Mouse (Mus musculus) kidney, embryonic 14.5 days (tissue): ENCODE data around the gene Otud7a. TPM values are rescaled to one million over a fixed set of nuclear protein-coding genes. Genes with fewer than 3 reads are reported as not detected.

Experiments used
- ATAC-seq: fragments of 200-750 bp; cut with Nextera tagmentation; 2 replicates; pipeline ENCODE4 v1.8.0; 2017; ENCODE audit warnings: moderate number of reproducible peaks, mild to moderate bottlenecking, moderate TSS enrichment, moderate library complexity; ENCODE audit not compliant: low FRiP score, low TSS enrichment
- H3K27ac ChIP-seq: fragments of 300-500 bp; sonication (generic); 2 replicates; pipeline ENCODE4 v1.5.1; 2014; ENCODE audit warnings: low read depth, mild to moderate bottlenecking, low read length, moderate library complexity, mixed read lengths
- H3K27me3 ChIP-seq: fragments of 300-500 bp; sonication (generic); 2 replicates; pipeline ENCODE4 v1.6.1; 2014; ENCODE audit warnings: mild to moderate bottlenecking, low read length; ENCODE audit not compliant: control insufficient read depth, insufficient read depth
- H3K36me3 ChIP-seq: fragments of 300-500 bp; sonication (generic); 2 replicates; pipeline ENCODE4 v1.6.1; 2014; ENCODE audit warnings: low read length, mixed read lengths; ENCODE audit not compliant: control insufficient read depth, insufficient read depth
- H3K4me1 ChIP-seq: fragments of 300-500 bp; sonication (generic); 2 replicates; pipeline ENCODE4 v1.6.1; 2014; ENCODE audit warnings: low read length, mixed read lengths; ENCODE audit not compliant: control insufficient read depth, insufficient read depth
- H3K4me2 ChIP-seq: fragments of 300-500 bp; sonication (generic); replicated peaks from 2 replicates; pipeline ENCODE4 v1.6.1; 2014; ENCODE audit warnings: low read depth, mild to moderate bottlenecking, low read length
- H3K4me3 ChIP-seq: fragments of 300-500 bp; sonication (generic); 2 replicates; pipeline ENCODE4 v1.5.1; 2014; ENCODE audit warnings: mild to moderate bottlenecking, low read length
- H3K9ac ChIP-seq: fragments of 300-500 bp; sonication (generic); 2 replicates; pipeline ENCODE4 v1.6.1; 2014; ENCODE audit warnings: low read depth, mild to moderate bottlenecking, low read length, moderate library complexity
- H3K9me3 ChIP-seq: fragments of 300-500 bp; sonication (generic); 2 replicates; pipeline ENCODE4 v1.6.1; 2016; ENCODE audit warnings: low read length; ENCODE audit not compliant: control insufficient read depth
- WGBS: fragments of 180-500 bp; shearing (Covaris S2); extraction: QIAGEN DNeasy Blood & Tissue Kit; methylation state at CpG from one replicate; pipeline ENCODE4 v1.1.7; 2014; 5-methylcytosine and 5-hydroxymethylcytosine counted together
- polyA plus RNA-seq: library from polyadenylated mRNA; unstranded; fragments of >200 nt; fragmentation: Nextera tagmentation; extraction: Ambion mirVana; gene quantifications from 2 replicates; pipeline ENCODE4 v1.2.1, GENCODE M21; 2014

Otud7a gene
- polyA plus RNA-seq, 1 experiment from 2014 or later: 0.31 TPM

DNA sequence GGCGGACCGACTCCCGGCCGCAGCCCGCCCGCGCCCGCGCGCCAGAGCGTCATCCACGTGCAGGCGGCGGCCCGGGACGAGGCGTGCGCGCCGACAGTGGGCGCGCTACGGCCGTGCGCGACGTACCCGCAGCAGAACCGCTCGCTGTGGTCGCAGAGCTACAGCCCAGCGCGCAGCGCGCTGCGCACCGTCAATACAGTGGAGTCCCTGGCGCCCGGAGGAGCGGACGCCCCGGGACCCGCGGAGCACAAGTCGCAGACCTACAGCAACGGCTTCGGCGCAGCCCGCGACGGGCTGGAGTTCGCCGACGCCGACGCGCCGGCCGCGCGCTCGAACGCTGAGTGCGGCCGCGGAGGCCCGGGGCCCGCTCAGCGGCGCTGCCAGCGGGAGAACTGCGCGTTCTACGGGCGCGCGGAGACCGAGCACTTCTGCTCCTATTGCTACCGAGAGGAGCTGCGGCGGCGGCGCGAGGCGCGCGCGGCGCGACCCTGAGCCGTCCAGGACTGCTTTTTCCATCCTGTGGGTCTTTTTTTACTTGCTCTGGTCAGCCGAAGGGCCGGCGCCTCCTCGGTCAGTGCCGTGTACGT is 313.8 kb downstream of the Otud7a start:
- no peak overlapping the region for H3K27ac ChIP-seq
- no peak overlapping the region for H3K9ac ChIP-seq
- H3K36me3 ChIP-seq: no peaks in the 10 kb centered on the region
- H3K4me3 ChIP-seq: peak overlapping the region; percentile 39
- H3K9me3 ChIP-seq: no peaks in the 10 kb centered on the region
- under 1% methylated on average over 84 of the region's 97 CpGs for WGBS
- peaks cover 75% of the 10 kb centered on the region for H3K27me3 ChIP-seq
- peak; percentile 41; the same call in 1 of the 2 replicates for ATAC-seq
- H3K4me1 ChIP-seq: peaks cover 4% of the 10 kb centered on the region; the same call in 1 of the 2 replicates
- H3K4me2 ChIP-seq: peak overlapping the region; percentile 68

GRCm38 (mm10) chr7:63759606-63760005 is 315.1 kb downstream of the Otud7a start:
- Histone ChIP-seq H3K4me1 (peaks cover 4% of the 10 kb centered on the region; the same call in 1 of the 2 replicates), H3K36me3 (no peaks in the 10 kb centered on the region), H3K9ac (no peak overlapping the region), H3K4me2 (no peak overlapping the region), H3K4me3 (no peak overlapping the region), H3K27me3 (peaks cover 65% of the 10 kb centered on the region), H3K27ac (no peak overlapping the region), H3K9me3 (no peaks in the 10 kb centered on the region)
- WGBS: 26% methylated on average over 5 of the region's 5 CpGs
- ATAC-seq: no peak

DNA sequence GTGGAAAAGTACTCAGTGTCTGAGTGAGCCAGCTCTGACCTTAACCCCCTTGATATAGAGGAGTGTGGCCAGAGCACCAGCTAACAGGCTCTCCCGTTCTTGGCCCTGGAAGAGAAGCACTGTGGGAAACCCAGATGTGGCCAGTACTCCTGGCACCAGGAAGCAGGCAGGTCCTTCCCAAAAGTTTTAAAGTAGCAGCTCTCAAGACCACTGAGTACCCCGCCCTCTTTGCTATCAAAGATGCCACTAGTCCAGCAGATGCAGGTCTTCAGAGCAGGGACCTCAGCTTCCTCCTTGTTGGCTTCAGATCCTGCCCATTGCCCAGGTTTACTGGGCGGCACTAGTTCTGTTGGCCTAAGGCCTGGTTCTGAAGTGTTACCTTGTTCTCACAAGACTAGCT is 318.0 kb downstream of the Otud7a start:
- H3K4me3 ChIP-seq: no peak overlapping the region
- H3K27me3 ChIP-seq: peaks cover 39% of the 10 kb centered on the region
- H3K36me3 ChIP-seq: no peaks in the 10 kb centered on the region
- H3K9ac ChIP-seq: no peak overlapping the region
- WGBS: 89% methylated on average over 3 of the region's 3 CpGs
- H3K4me1 ChIP-seq: peaks cover 4% of the 10 kb centered on the region; the same call in 1 of the 2 replicates
- H3K4me2 ChIP-seq: no peak overlapping the region
- ATAC-seq: no peak
- H3K9me3 ChIP-seq: no peaks in the 10 kb centered on the region
- no peak overlapping the region for H3K27ac ChIP-seq

DNA sequence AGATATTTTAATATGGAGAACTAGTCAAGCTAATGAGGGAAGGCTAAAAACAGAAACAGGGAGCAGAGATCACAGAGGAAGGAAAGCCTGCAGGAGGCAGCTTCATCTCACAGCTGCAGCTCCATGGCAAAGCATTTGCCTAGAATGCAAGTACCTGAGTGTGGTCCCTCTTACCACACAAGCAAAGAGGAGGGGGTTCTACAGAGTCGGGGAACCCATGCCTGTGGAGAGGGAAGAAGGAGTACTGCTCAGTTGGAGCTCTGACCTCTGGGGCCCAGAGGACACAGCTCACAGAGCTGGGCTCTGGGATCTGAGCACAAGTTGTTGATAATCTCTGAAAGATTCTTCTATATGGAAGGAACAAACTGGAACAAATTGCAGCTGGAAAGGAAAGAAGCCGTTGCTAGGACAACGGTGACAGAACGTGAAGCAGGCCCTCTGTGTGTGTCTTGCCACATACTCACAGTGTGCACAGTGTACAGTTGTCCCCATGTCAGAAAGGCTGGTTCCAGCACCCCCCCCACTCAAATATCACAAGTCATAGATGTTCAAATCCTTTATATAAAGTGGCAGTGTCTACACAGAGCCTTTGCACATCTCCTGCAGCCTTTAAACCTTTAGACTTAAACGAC is 324.0 kb downstream of the Otud7a start:
- 0 out of 2 replicates have a peak, but pooled peaks cover 1% of the 10 kb centered on the region for H3K27me3 ChIP-seq
- H3K4me1 ChIP-seq: no peaks in the 10 kb centered on the region
- no peak overlapping the region for H3K27ac ChIP-seq
- H3K36me3 ChIP-seq: no peaks in the 10 kb centered on the region
- peak; percentile 24; the same call in 1 of the 2 replicates for ATAC-seq
- H3K4me3 ChIP-seq: no peak overlapping the region
- no peak overlapping the region for H3K9ac ChIP-seq
- 68% methylated on average over 5 of the region's 5 CpGs for WGBS
- H3K4me2 ChIP-seq: no peak overlapping the region
- no peaks in the 10 kb centered on the region for H3K9me3 ChIP-seq

DNA sequence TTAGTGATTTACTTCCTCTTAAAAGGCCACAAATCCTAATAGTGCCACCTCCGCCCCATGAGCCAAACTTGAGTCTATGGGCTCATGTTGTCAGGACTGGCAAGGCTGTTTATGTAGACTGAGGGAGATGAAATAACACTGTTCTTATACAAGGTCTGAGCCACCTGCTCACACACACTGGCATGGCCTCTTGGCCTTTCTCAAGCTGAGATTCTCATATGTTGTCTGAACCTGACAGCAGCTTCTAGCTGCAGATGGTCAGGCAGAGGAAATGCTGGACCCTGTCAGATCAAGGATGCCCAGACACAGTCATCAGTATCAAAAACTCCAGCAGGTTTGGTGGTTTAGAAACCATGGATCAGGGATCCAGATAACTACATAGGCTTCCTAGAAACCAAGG is 328.7 kb downstream of the Otud7a start:
- no peak for ATAC-seq
- Histone ChIP-seq H3K9ac (no peak overlapping the region), H3K4me2 (no peak overlapping the region), H3K27me3 (no peaks in the 10 kb centered on the region), H3K4me3 (no peak overlapping the region), H3K27ac (no peak overlapping the region), H3K4me1 (no peaks in the 10 kb centered on the region), H3K36me3 (no peaks in the 10 kb centered on the region), H3K9me3 (no peaks in the 10 kb centered on the region)
- WGBS: 70% methylated on average over 1 of the region's 1 CpGs

- Histone ChIP-seq H3K27me3 (no peaks in the 10 kb centered on the region), H3K4me1 (no peaks in the 10 kb centered on the region), H3K4me3 (no peak overlapping the region), H3K4me2 (no peak overlapping the region), H3K27ac (no peak overlapping the region), H3K9ac (no peak overlapping the region), H3K36me3 (no peaks in the 10 kb centered on the region), H3K9me3 (no peaks in the 10 kb centered on the region)
- WGBS: 96% methylated on average over 1 of the region's 1 CpGs
- no peak for ATAC-seq
Measured at GRCm38 (mm10) chr7:63774291-63774690, 329.7 kb downstream of the Otud7a start.

GRCm38 (mm10) chr7:63777328-63777727 is 332.8 kb downstream of the Otud7a start:
- ATAC-seq: no peak
- Histone ChIP-seq H3K4me2 (no peak overlapping the region), H3K27me3 (no peaks in the 10 kb centered on the region), H3K36me3 (no peaks in the 10 kb centered on the region), H3K9me3 (no peaks in the 10 kb centered on the region), H3K4me1 (no peaks in the 10 kb centered on the region), H3K9ac (no peak overlapping the region), H3K27ac (no peak overlapping the region), H3K4me3 (no peak overlapping the region)
- WGBS: 91% methylated on average over 4 of the region's 4 CpGs

GRCm38 (mm10) chr7:63780821-63781220 is 336.3 kb downstream of the Otud7a start:
- H3K4me1 ChIP-seq: no peaks in the 10 kb centered on the region
- H3K4me2 ChIP-seq: no peak overlapping the region
- no peak overlapping the region for H3K9ac ChIP-seq
- H3K4me3 ChIP-seq: no peak overlapping the region
- WGBS: 86% methylated on average over 3 of the region's 3 CpGs
- H3K27me3 ChIP-seq: no peaks in the 10 kb centered on the region
- ATAC-seq: no peak
- no peaks in the 10 kb centered on the region for H3K36me3 ChIP-seq
- no peaks in the 10 kb centered on the region for H3K9me3 ChIP-seq
- H3K27ac ChIP-seq: no peak overlapping the region

DNA sequence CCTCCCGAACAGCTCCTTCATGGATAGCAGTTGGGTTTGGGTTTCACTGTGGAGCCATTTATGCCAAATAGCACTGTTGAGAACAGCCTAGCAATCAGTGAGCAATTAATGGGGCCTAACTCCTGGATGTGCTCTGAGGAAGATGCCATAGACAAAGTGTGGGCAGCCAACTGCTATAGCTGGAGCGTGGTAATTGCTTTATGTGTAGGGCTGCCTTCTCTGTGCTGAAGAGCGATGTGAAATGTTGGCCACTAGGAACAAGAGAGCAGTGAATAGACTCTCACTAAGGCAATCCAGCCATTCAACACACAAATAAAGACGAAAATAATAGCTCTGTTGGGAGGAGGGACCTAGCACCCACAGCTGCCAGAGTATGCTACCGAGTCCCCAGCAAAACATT is 345.2 kb downstream of the Otud7a start:
- Histone ChIP-seq H3K9me3 (no peaks in the 10 kb centered on the region), H3K27me3 (no peaks in the 10 kb centered on the region), H3K36me3 (no peaks in the 10 kb centered on the region), H3K4me3 (no peak overlapping the region), H3K4me1 (no peaks in the 10 kb centered on the region), H3K4me2 (no peak overlapping the region), H3K27ac (no peak overlapping the region), H3K9ac (no peak overlapping the region)
- 52% methylated on average over 5 of the region's 5 CpGs for WGBS
- ATAC-seq: no peak
